Mouse (Mus musculus): ENCODE results near the gene Gusb.

The Gusb gene

DNA sequence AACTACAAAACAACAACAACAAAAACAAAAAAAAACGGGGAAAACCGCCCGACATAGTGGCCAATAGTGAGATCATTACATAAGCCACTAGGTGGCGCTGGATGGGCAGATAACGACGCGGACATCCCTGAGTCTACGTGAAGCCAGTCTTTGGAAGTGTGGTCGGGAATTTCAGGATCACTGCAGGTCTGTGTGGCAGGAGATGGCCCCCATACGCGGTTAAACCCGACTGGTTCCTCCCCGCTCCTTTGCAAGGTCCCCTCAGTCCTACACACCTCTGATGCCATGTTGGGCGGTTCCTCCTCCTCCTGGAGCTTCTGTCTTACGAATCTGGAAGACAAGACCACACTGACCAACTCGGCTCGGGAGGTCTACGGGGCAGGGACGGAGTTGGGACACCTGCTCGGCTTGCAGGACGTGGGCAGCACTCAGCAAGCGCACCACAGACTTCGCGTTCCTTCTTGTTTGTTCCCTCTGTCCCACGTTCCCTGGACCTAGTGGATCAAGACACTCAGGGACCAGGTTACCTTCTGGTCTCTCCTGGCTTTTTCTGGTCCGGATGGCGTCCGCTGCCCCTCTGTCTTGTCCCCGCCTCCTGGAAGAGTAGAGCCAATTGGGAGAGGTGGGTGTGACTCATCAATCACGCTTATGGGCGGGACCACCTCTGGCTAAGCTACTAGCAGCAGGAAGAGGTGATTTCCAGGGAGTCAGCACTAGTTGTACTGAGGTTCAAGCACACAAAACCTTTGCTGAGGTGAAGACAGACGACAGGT is 21.1 kb upstream of the Gusb start:
- peak; percentile 86 for DNase-seq (ENCODE audit: low spot score)

GRCm38 (mm10) chr5:130023067-130023766 is 20.4 kb upstream of the Gusb start:
- DNase-seq (ENCODE audit: low spot score), result no peak

DNA sequence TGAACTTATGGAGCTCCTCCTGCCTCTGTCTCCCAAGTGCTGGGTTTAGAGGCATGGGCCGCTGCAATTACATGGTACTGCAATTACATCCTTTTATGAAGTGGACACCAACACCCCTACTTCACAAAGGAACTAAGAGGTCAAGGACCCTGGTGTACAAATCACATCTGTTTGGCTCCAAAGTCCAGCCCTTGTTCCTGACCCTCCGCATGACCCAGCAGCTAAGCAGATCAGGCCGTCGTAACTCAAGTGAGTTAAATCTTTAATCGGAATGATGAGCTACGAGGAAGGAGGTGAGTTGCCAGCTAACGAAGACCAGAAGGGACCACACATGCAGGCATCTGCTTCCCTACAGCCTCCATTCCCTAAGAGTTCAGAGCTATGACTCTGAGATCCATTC is 19.5 kb upstream of the Gusb start:
- DNase-seq (ENCODE audit: low spot score), result no peak

DNA sequence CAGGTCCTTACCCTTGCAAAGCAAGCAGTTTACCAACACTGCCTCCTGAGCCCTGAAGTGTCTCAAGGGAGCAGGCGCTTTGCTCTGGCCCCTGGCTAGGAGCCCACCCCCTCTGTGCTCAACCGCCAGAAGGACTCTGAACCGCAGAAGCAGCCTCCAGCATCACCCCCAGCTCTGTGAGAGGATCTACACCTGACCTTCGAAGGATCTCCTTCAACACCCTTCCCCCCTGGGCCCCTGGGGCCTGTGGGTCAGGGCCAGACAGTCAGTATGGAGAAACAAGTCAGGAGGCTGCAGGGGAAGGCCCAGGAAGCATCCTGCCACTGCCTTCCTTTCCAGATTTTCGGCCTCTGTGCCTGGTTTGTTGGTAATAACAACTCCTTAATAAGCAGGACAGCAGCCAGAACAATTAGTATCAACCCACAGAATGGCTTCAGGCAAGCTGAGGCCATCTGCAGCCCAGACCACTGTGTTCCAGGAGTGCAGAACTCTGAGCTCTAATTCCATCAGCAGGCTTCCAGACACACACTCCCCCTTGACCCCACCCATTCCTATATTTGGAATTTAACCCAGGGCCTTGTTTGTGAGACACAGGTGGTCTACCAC is 18.6 kb upstream of the Gusb start:
- peak; percentile 56 for DNase-seq (ENCODE audit: low spot score)

GRCm38 (mm10) chr5:130019461-130019860 is 16.6 kb upstream of the Gusb start:
- DNase-seq (ENCODE audit: low spot score), result peak; percentile 40

DNA sequence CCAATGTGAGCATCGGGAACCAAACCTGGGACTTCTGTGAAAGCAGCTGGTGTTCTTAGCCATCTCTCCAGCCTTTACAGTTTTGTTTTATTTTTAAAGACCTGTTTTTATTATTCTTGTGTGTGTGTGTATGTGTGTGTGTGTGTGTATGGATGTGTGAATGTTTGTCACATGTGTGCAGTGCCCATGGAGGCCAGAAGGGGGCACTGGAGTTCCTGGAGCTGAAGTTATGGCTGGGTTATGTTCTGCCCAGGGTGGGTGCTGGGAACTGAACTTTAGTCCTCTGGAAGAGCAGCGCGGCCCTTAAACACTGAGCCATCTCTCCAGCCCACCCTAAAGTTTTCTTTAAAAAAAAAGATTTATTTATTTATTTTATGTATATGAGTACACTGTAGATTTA is 12.3 kb upstream of the Gusb start:
- DNase-seq (ENCODE audit: low spot score), result peak; percentile 45

GRCm38 (mm10) chr5:130010961-130011360 is 8.1 kb upstream of the Gusb start:
- DNase-seq (ENCODE audit: low spot score), result peak; percentile 51

GRCm38 (mm10) chr5:130009784-130010183 is 6.9 kb upstream of the Gusb start:
- no peak for DNase-seq (ENCODE audit: low spot score)

DNA sequence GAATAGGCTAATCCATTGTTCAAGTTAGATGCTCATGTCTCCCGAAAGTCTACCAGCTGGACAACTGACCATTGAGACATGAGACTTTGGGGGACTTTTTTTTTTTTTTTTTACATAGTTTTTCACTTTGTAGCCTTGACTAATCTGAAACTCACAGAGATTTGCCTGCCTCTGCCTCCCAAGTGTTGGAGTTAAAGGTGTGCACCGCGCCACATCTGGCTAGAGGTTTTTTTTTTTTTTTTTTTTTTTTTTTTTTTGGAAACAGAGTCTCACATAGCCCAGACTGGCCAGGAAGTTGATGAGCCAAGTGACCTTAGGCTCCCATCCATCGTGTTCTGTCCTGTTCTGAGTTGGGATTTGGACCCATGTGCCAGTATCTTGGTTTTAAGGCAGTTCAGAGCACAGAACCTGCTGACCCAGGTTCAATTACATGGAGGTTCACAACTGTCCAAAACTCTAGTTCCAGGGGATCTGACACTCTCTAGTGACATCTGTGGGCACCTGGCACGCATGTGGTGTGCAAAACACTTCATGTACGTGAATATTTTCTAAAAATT is 5.3 kb upstream of the Gusb start:
- DNase-seq (ENCODE audit: low spot score), result no peak

DNA sequence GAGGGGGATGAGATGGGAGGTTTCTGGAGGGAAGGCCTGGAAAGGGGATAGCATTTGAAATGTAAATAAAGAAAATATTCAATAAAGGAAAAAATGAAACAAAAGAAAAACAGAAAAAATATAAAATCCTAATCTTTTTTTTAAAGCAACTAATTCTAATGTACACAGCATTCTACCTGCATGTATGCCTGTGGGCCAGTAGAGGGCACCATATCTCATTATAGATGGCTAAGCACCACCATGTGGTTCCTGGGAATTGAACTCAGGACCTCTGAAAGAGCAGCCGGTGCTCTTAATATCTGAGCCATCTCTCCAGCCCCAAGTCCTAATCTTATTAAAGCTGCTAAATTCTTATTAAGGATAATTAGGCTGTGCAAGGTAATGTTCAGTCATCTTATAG is 4.5 kb upstream of the Gusb start:
- no peak for DNase-seq (ENCODE audit: low spot score)

GRCm38 (mm10) chr5:130003229-130003628 is 380 bp upstream of the Gusb start:
- no peak for DNase-seq (ENCODE audit: low spot score)

DNA sequence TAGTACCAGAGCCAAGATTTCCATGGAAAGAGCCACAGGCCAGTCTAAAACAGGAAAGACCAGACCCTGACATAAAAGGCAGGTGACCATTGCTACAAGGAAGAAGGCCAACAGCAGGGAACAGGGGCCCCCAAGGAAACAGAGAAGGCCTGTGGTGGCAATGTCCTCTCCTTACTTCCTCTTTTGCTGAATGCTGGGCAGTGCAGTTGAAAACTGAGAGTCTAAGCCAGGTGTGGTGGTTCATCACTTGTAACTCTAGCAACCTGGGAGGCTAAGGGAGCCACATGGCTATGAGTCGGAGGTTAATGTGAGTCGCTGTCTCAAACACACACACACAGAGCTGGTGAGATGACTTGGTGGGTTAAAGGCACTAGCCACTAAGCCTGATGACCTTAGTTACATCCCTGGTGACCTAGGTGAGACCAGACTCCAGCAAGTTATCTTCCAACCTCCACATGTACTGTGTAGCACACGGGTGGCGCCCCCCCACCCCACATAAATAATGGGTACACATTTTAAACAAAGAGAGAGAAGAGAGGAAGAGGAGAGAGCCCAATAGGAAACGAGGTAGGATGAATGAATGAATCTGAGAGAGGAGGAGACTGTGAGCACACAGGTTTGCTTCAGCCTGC is 1.4 kb downstream of the Gusb start:
- no peak for DNase-seq (ENCODE audit: low spot score)

GRCm38 (mm10) chr5:130000735-130001134 is 2.1 kb downstream of the Gusb start:
- no peak for DNase-seq (ENCODE audit: low spot score)

DNA sequence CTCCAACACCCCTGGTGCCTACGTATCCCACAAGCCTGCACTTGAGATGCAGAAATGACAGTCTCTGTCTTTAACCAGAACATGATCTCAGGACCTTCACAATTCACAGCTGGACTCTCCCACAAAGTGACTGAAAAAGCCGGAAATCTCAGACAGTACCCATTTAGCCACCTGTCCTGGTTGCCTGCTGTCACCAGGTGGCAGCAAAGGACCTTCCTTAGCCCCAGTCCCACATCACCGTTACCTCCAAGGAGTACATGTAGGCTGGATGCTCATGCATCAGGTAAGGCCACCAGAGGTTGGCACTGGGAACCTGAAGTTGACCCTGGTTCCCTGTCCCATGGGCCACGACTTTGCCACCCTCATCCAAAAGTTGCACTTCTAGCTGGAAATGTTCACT is 3.8 kb downstream of the Gusb start:
- peak; percentile 74 for DNase-seq (ENCODE audit: low spot score)

DNA sequence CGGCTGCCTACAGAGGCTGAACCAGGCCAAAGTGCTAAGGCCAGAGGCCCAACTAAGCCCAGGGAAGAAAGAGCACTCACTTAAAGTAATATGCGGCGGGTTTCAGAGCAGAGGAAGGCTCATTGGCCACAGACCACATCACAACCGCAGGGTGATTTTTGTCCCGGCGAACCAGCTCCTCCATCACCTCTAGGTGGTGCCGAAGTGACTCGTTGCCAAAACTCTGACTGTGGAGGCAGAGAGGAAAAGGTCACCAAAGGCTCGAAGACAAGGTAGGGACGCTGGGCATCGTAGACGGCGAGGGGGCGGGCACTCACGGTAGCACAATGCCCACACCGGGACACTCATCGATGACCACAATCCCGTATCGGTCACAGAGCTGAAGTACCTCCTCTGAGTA is 5.1 kb downstream of the Gusb start:
- no peak for DNase-seq (ENCODE audit: low spot score)

- DNase-seq (ENCODE audit: low spot score), result no peak
These were observed 7.9 kb downstream of the Gusb start for GRCm38 (mm10) chr5:129994989-129995388.

DNA sequence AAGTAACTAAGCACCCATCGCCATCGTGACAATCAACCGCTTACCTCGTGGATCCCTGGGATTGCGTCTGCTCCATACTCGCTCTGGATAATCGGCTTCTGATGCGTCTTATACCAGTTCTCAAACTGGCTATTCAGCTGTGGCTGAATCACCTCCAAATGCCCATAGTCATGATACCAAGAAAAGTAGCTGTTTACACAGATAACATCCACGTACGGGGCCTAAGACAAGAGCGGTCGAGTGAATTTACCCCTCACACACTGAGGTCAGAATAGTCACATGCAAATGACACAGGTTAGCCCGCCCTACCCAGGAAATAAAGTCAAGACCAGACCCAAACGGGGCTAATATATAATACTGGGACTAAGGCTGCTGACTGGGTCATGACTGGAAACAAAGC is 9.5 kb downstream of the Gusb start:
- no peak for DNase-seq (ENCODE audit: low spot score)

GRCm38 (mm10) chr5:129991898-129992297 is 11.0 kb downstream of the Gusb start:
- no peak for DNase-seq (ENCODE audit: low spot score)

DNA sequence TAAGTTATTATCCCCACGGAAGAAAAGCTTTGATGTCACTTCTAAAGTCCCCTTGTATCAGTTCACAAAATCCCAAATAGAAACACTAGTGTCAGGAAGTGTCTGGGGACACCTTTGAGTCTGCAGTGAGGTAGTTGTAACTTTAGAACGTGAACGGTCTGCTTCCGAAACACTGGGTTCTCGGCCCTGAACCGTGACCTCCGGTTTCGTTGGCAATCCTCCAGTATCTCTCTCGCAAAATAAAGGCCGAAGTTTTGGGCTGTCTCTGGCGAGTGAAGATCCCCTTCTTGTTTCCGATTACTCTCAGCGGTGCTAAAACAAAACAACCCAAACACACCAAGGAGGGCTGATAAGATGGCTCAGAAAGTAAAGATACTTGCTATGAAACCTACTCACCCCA is 13.5 kb downstream of the Gusb start:
- DNase-seq (ENCODE audit: low spot score), result no peak

- no peak for DNase-seq (ENCODE audit: low spot score)
These were observed 22.6 kb downstream of the Gusb start for GRCm38 (mm10) chr5:129980216-129980615.

- DNase-seq (ENCODE audit: low spot score), result peak; percentile 2
These were observed 24.2 kb downstream of the Gusb start for GRCm38 (mm10) chr5:129978608-129979007.

DNA sequence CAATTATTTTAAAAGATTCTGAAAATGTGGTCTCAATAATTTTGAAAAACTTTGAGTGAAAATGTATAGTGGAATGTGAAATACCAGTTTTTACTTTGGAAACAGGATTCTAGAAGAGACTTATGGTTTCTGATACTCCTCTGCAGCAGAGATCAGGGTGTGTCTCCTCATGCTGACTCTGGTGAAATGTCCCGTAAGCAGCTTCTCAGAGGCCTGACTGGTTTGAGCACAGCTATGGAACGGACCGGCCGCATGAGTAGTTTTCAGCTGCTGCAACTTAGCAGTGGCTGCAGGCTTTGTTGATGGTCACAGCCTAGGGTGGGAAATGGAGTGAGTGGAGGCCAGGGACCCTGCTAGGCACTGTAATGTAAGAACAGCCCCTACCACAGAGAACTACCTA is 25.1 kb downstream of the Gusb start:
- peak; percentile 33 for DNase-seq (ENCODE audit: low spot score)
